Comparison of ENCODE assay signal across 24 mouse cellular contexts in the genomic region with DNA sequence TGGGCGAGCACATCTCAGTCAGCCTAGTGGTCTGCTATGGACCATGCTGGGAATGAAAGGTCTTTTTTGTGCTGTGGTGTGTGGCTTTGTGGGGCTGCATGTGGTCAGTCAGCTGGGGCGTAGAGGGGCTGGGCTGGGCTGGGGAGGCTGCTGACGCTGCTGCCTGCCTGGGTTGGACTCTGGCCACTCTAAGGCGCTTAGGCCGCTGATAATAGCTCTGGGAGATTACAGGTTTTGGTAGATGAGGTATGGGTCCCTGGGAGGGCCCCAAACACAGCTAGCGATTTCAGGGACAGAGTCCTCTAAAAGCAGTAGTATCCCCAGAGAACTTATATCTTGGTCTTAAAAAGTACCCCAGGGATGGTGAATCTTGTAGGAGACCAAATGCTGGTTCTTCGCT. TPM values are rescaled to one million over a fixed set of nuclear protein-coding genes. Genes with fewer than 3 reads are reported as not detected.
DNase-seq lines count a peak whose midpoint lies in the region; ATAC-seq and TF ChIP-seq lines count a peak whose summit lies in the region.
"Had no signal": no experiment of that assay in that cellular context is flagged by ENCODE, and none has a peak within 500 bp of the region (broad histone marks: within the 10 kb centered on the region; RNA-seq: fewer than 3 reads in every experiment).

No protein-coding gene starts in this region.

- peaks cover 52% of the 10 kb centered on the region for H3K36me3 ChIP-seq in hindbrain, embryonic 13.5 days
- H3K36me3 ChIP-seq in hindbrain, embryonic 11.5 days (ENCODE audit: control insufficient read depth, insufficient read depth, low read length) = 0 out of 2 replicates have a peak, but pooled peaks cover 5% of the 10 kb centered on the region
- peaks cover 29% of the 10 kb centered on the region for H3K36me3 ChIP-seq in neural tube, embryonic 13.5 days
- peaks cover 9% of the 10 kb centered on the region; the same call in 1 of the 2 replicates for H3K36me3 ChIP-seq in neural tube, embryonic 15.5 days
- peaks cover 46% of the 10 kb centered on the region for H3K36me3 ChIP-seq in intestine, postnatal 0 days (ENCODE audit: control insufficient read depth, insufficient read depth)
- peaks cover 42% of the 10 kb centered on the region for H3K36me3 ChIP-seq in kidney, embryonic 15.5 days
- H3K36me3 ChIP-seq: heart, embryonic 15.5 days had no signal

- H3K9ac ChIP-seq in hindbrain, embryonic 13.5 days = peak overlapping the region; percentile 35; the same call in 1 of the 2 replicates
- no peak overlapping the region for H3K9ac ChIP-seq in hindbrain, embryonic 11.5 days (ENCODE audit: low read depth, low read length)
- H3K9ac ChIP-seq in neural tube, embryonic 13.5 days = peak overlapping the region; percentile 12; the same call in 1 of the 2 replicates
- H3K9ac ChIP-seq in neural tube, embryonic 15.5 days (replicated peaks) = no peak overlapping the region
- no peak overlapping the region for H3K9ac ChIP-seq in intestine, postnatal 0 days (ENCODE audit: low read depth, low read length)
- no peak overlapping the region for H3K9ac ChIP-seq in kidney, embryonic 15.5 days
- H3K9ac ChIP-seq: embryonic facial prominence, embryonic 15.5 days; heart, embryonic 15.5 days had no signal

- no peak overlapping the region for H3K4me3 ChIP-seq in hindbrain, embryonic 13.5 days
- H3K4me3 ChIP-seq in hindbrain, embryonic 11.5 days (ENCODE audit: low read depth, low read length) = no peak overlapping the region
- no peak overlapping the region for H3K4me3 ChIP-seq in neural tube, embryonic 13.5 days
- H3K4me3 ChIP-seq in neural tube, embryonic 15.5 days (replicated peaks) = no peak overlapping the region
- no peak overlapping the region for H3K4me3 ChIP-seq in intestine, postnatal 0 days (ENCODE audit: low read depth, low read length)
- no peak overlapping the region for H3K4me3 ChIP-seq in kidney, embryonic 15.5 days (replicated peaks)
- H3K4me3 ChIP-seq: embryonic facial prominence, embryonic 15.5 days; erythroblast, embryonic 14.5 days; forebrain, embryonic 10.5 days; heart, adult 2 months; heart, embryonic 15.5 days; hindbrain, embryonic 10.5 days had no signal

- peaks cover 60% of the 10 kb centered on the region for H3K4me1 ChIP-seq in hindbrain, embryonic 13.5 days (replicated peaks)
- peaks cover 18% of the 10 kb centered on the region for H3K4me1 ChIP-seq in hindbrain, embryonic 11.5 days (replicated peaks; ENCODE audit: control insufficient read depth, insufficient read depth, low read length)
- H3K4me1 ChIP-seq in neural tube, embryonic 13.5 days (replicated peaks) = peaks cover 64% of the 10 kb centered on the region
- H3K4me1 ChIP-seq in neural tube, embryonic 15.5 days = peaks cover 47% of the 10 kb centered on the region
- H3K4me1 ChIP-seq in intestine, postnatal 0 days (replicated peaks; ENCODE audit: control insufficient read depth, insufficient read depth, low read length) = 0 out of 2 replicates have a peak, but pooled peaks cover 3% of the 10 kb centered on the region
- H3K4me1 ChIP-seq in kidney, embryonic 15.5 days = peaks cover 36% of the 10 kb centered on the region

- H3K27me3 ChIP-seq in hindbrain, embryonic 13.5 days = no peaks in the 10 kb centered on the region
- H3K27me3 ChIP-seq in hindbrain, embryonic 11.5 days (ENCODE audit: control insufficient read depth, insufficient read depth, low read length) = no peaks in the 10 kb centered on the region
- no peaks in the 10 kb centered on the region for H3K27me3 ChIP-seq in neural tube, embryonic 13.5 days
- no peaks in the 10 kb centered on the region for H3K27me3 ChIP-seq in neural tube, embryonic 15.5 days (replicated peaks)
- H3K27me3 ChIP-seq in intestine, postnatal 0 days (replicated peaks; ENCODE audit: control insufficient read depth, insufficient read depth, low read length) = no peaks in the 10 kb centered on the region
- no peaks in the 10 kb centered on the region for H3K27me3 ChIP-seq in kidney, embryonic 15.5 days
- H3K27me3 ChIP-seq: CH12.LX; embryonic facial prominence, embryonic 15.5 days; Patski had no signal

- no peak for DNase-seq in hindbrain, embryonic 11.5 days (ENCODE audit: low spot score)
- DNase-seq: adrenal gland, postnatal 14 days; cerebellum, adult 18-20 months; cerebellum, adult 9-11 months; cerebellum, postnatal 36 days; gastrocnemius, postnatal 14 days; heart, adult 2 months; heart, postnatal 14 days had no signal

- 83% methylated on average over 7 of the region's 7 CpGs for WGBS in hindbrain, embryonic 13.5 days
- 87% methylated on average over 7 of the region's 7 CpGs for WGBS in hindbrain, embryonic 11.5 days
- 82% methylated on average over 7 of the region's 7 CpGs for WGBS in neural tube, embryonic 13.5 days
- 85% methylated on average over 7 of the region's 7 CpGs for WGBS in neural tube, embryonic 15.5 days
- WGBS in intestine, postnatal 0 days = 52% methylated on average over 7 of the region's 7 CpGs
- WGBS in kidney, embryonic 15.5 days = 86% methylated on average over 7 of the region's 7 CpGs

- no peak overlapping the region for H3K27ac ChIP-seq in hindbrain, embryonic 13.5 days
- no peak overlapping the region for H3K27ac ChIP-seq in hindbrain, embryonic 11.5 days (ENCODE audit: low read depth, low read length)
- no peak overlapping the region for H3K27ac ChIP-seq in neural tube, embryonic 13.5 days (replicated peaks)
- no peak overlapping the region for H3K27ac ChIP-seq in neural tube, embryonic 15.5 days (replicated peaks)
- H3K27ac ChIP-seq in intestine, postnatal 0 days (ENCODE audit: low read depth, low read length) = 0 out of 2 replicates have a peak overlapping the region, but pooled peaks have one; percentile 22
- H3K27ac ChIP-seq in kidney, embryonic 15.5 days = no peak overlapping the region
- H3K27ac ChIP-seq: embryonic facial prominence, embryonic 15.5 days; forebrain, embryonic 10.5 days; heart, adult 2 months; heart, embryonic 15.5 days; hindbrain, embryonic 10.5 days had no signal

- no peak for ATAC-seq in hindbrain, embryonic 13.5 days (ENCODE audit: low FRiP score)
- no peak for ATAC-seq in hindbrain, embryonic 11.5 days (ENCODE audit: low FRiP score)
- ATAC-seq in neural tube, embryonic 13.5 days (ENCODE audit: low read depth) = no peak
- ATAC-seq in neural tube, embryonic 15.5 days (ENCODE audit: low FRiP score) = no peak
- peak; percentile 36 for ATAC-seq in intestine, postnatal 0 days
- ATAC-seq in kidney, embryonic 15.5 days (replicated peaks; ENCODE audit: low FRiP score) = no peak
- ATAC-seq: activated CD4-positive, CD25-positive, alpha-beta regulatory T cell, adult 4 months; forebrain, embryonic 16.5 days; hindbrain, embryonic 16.5 days; Patski had no signal

- no peaks in the 10 kb centered on the region for H3K9me3 ChIP-seq in hindbrain, embryonic 13.5 days
- no peaks in the 10 kb centered on the region for H3K9me3 ChIP-seq in hindbrain, embryonic 11.5 days (ENCODE audit: control insufficient read depth, low read length)
- H3K9me3 ChIP-seq in neural tube, embryonic 13.5 days = no peaks in the 10 kb centered on the region
- H3K9me3 ChIP-seq in neural tube, embryonic 15.5 days (replicated peaks) = no peaks in the 10 kb centered on the region
- H3K9me3 ChIP-seq in intestine, postnatal 0 days (ENCODE audit: control insufficient read depth) = no peaks in the 10 kb centered on the region
- no peaks in the 10 kb centered on the region for H3K9me3 ChIP-seq in kidney, embryonic 15.5 days (replicated peaks)
- H3K9me3 ChIP-seq: embryonic facial prominence, embryonic 15.5 days; forebrain, embryonic 10.5 days; heart, embryonic 15.5 days; hindbrain, embryonic 10.5 days had no signal

- H3K4me2 ChIP-seq in hindbrain, embryonic 13.5 days = no peak overlapping the region
- H3K4me2 ChIP-seq in hindbrain, embryonic 11.5 days (replicated peaks; ENCODE audit: low read depth, low read length) = no peak overlapping the region
- H3K4me2 ChIP-seq in neural tube, embryonic 13.5 days = no peak overlapping the region
- no peak overlapping the region for H3K4me2 ChIP-seq in neural tube, embryonic 15.5 days
- peak overlapping the region; percentile 3 for H3K4me2 ChIP-seq in intestine, postnatal 0 days (replicated peaks; ENCODE audit: low read depth)
- H3K4me2 ChIP-seq in kidney, embryonic 15.5 days = no peak overlapping the region
- H3K4me2 ChIP-seq: embryonic facial prominence, embryonic 15.5 days; heart, embryonic 11.5 days; heart, embryonic 15.5 days had no signal

- TF ChIP-seq CTCF in intestine, postnatal 0 days (IDR thresholded peaks at IDR 0.05; ENCODE audit: low read depth) = no peak

RNA-seq across cellular contexts. Expression of gene Igsf9, which starts 7.2 kb away (rescaled TPM):
- polyA plus RNA-seq in hindbrain, embryonic 13.5 days (2015; fragmentation: Nextera tagmentation; extraction: Ambion mirVana) = 57.4 and 62.6 TPM in 2 replicates
- polyA plus RNA-seq in hindbrain, embryonic 11.5 days (2014; fragmentation: Nextera tagmentation; extraction: Ambion mirVana) = 38.3 and 47.8 TPM in 2 replicates
- 62.6 and 65.9 TPM in 2 replicates for polyA plus RNA-seq in neural tube, embryonic 13.5 days (2015; fragmentation: Nextera tagmentation; extraction: Ambion mirVana)
- 38.9 TPM in 2 replicates for polyA plus RNA-seq in neural tube, embryonic 15.5 days (2015; fragmentation: Nextera tagmentation; extraction: Ambion mirVana)
- 73.4 and 93.7 TPM in 2 replicates for polyA plus RNA-seq in intestine, postnatal 0 days (2015; fragmentation: Nextera tagmentation; extraction: Ambion mirVana)
- 45.0 and 46.0 TPM in 2 replicates for polyA plus RNA-seq in kidney, embryonic 15.5 days (2015; fragmentation: Nextera tagmentation; extraction: Ambion mirVana)
- polyA plus RNA-seq: activated CD4-positive, CD25-positive, alpha-beta regulatory T cell, adult 4 months; erythroblast, embryonic 14.5 days had no signal

RNA-seq across cellular contexts. Expression of gene Tagln2, which starts 11.0 kb away (rescaled TPM):
- 67.8 and 72.3 TPM in 2 replicates for polyA plus RNA-seq in hindbrain, embryonic 13.5 days (2015; fragmentation: Nextera tagmentation; extraction: Ambion mirVana)
- polyA plus RNA-seq in hindbrain, embryonic 11.5 days (2014; fragmentation: Nextera tagmentation; extraction: Ambion mirVana) = 41.1 and 43.4 TPM in 2 replicates
- 160 and 187 TPM in 2 replicates for polyA plus RNA-seq in neural tube, embryonic 13.5 days (2015; fragmentation: Nextera tagmentation; extraction: Ambion mirVana)
- 140 and 198 TPM in 2 replicates for polyA plus RNA-seq in neural tube, embryonic 15.5 days (2015; fragmentation: Nextera tagmentation; extraction: Ambion mirVana)
- polyA plus RNA-seq in intestine, postnatal 0 days (2015; fragmentation: Nextera tagmentation; extraction: Ambion mirVana) = 339 and 374 TPM in 2 replicates
- 246 and 251 TPM in 2 replicates for polyA plus RNA-seq in kidney, embryonic 15.5 days (2015; fragmentation: Nextera tagmentation; extraction: Ambion mirVana)

RNA-seq across cellular contexts. Expression of gene Slamf9, which starts 13.7 kb away (rescaled TPM):
- polyA plus RNA-seq in hindbrain, embryonic 13.5 days (2015; fragmentation: Nextera tagmentation; extraction: Ambion mirVana) = 0.34 TPM in 1 of 2 replicates, not detected in the other
- 0.34 and 0.40 TPM in 2 replicates for polyA plus RNA-seq in hindbrain, embryonic 11.5 days (2014; fragmentation: Nextera tagmentation; extraction: Ambion mirVana)
- 0.37 TPM in 1 of 2 replicates, not detected in the other for polyA plus RNA-seq in neural tube, embryonic 13.5 days (2015; fragmentation: Nextera tagmentation; extraction: Ambion mirVana)
- polyA plus RNA-seq in neural tube, embryonic 15.5 days (2015; fragmentation: Nextera tagmentation; extraction: Ambion mirVana) = 0.36 and 0.38 TPM in 2 replicates
- polyA plus RNA-seq in intestine, postnatal 0 days (2015; fragmentation: Nextera tagmentation; extraction: Ambion mirVana) = 1.8 and 2.1 TPM in 2 replicates
- 0.73 and 1.1 TPM in 2 replicates for polyA plus RNA-seq in kidney, embryonic 15.5 days (2015; fragmentation: Nextera tagmentation; extraction: Ambion mirVana)
- polyA plus RNA-seq: erythroblast, embryonic 14.5 days; forebrain, embryonic 10.5 days; forebrain, embryonic 16.5 days; hindbrain, embryonic 10.5 days had no signal

RNA-seq across cellular contexts. Expression of gene Cfap45, which starts 31.8 kb away (rescaled TPM):
- polyA plus RNA-seq in hindbrain, embryonic 13.5 days (2015; fragmentation: Nextera tagmentation; extraction: Ambion mirVana) = 3.7 and 5.2 TPM in 2 replicates
- polyA plus RNA-seq in hindbrain, embryonic 11.5 days (2014; fragmentation: Nextera tagmentation; extraction: Ambion mirVana) = 3.7 and 4.8 TPM in 2 replicates
- 2.5 and 3.1 TPM in 2 replicates for polyA plus RNA-seq in neural tube, embryonic 13.5 days (2015; fragmentation: Nextera tagmentation; extraction: Ambion mirVana)
- 3.8 and 4.3 TPM in 2 replicates for polyA plus RNA-seq in neural tube, embryonic 15.5 days (2015; fragmentation: Nextera tagmentation; extraction: Ambion mirVana)
- polyA plus RNA-seq in intestine, postnatal 0 days (2015; fragmentation: Nextera tagmentation; extraction: Ambion mirVana) = 0.77 and 1.3 TPM in 2 replicates
- polyA plus RNA-seq in kidney, embryonic 15.5 days (2015; fragmentation: Nextera tagmentation; extraction: Ambion mirVana) = 1.4 and 2.2 TPM in 2 replicates

Comparison
In these comparisons a context has a peak if more than half of its experiments do, and no peak if none do; other contexts are left out.
1. H3K9ac ChIP-seq: peak in hindbrain, embryonic 13.5 days (single experiment) and neural tube, embryonic 13.5 days (single experiment); none in hindbrain, embryonic 11.5 days (single experiment), neural tube, embryonic 15.5 days (single experiment), intestine, postnatal 0 days (single experiment) and kidney, embryonic 15.5 days (single experiment).